Mouse (Mus musculus) limb, embryonic 12.5 days (tissue): ENCODE results near the gene App. TPM values are rescaled to one million over a fixed set of nuclear protein-coding genes. Genes with fewer than 3 reads are reported as not detected.
A peak's percentile ranks its signal among the peaks of the same experiment; 100 is the strongest.

Source experiments
- ATAC-seq: fragments of 200-750 bp; cut with Nextera tagmentation; 2 replicates; pipeline ENCODE4 v1.8.0; 2017; ENCODE audit warnings: low read depth, moderate TSS enrichment; ENCODE audit not compliant: insufficient number of reproducible peaks, insufficient read depth, low FRiP score, low TSS enrichment
- H3K27ac ChIP-seq: fragments of 300-500 bp; sonication (generic); 2 replicates; pipeline ENCODE4 v1.5.1; 2016; ENCODE audit warnings: mild to moderate bottlenecking, moderate library complexity
- H3K27me3 ChIP-seq: fragments of 300-500 bp; sonication (generic); 2 replicates; pipeline ENCODE4 v1.6.1; 2016; ENCODE audit warnings: mild to moderate bottlenecking, moderate library complexity
- H3K36me3 ChIP-seq: fragments of 300-500 bp; sonication (generic); 2 replicates; pipeline ENCODE4 v1.6.1; 2016; ENCODE audit warnings: mild to moderate bottlenecking, moderate library complexity
- H3K4me1 ChIP-seq: fragments of 300-500 bp; sonication (generic); replicated peaks from 2 replicates; pipeline ENCODE4 v1.6.1; 2016
- H3K4me2 ChIP-seq: fragments of 300-500 bp; sonication (generic); 2 replicates; pipeline ENCODE4 v1.6.1; 2016; ENCODE audit warnings: mild to moderate bottlenecking, moderate library complexity
- H3K4me3 ChIP-seq: fragments of 300-500 bp; sonication (generic); replicated peaks from 2 replicates; pipeline ENCODE4 v1.5.1; 2016; ENCODE audit warnings: mild to moderate bottlenecking
- H3K9ac ChIP-seq: fragments of 300-500 bp; sonication (generic); replicated peaks from 2 replicates; pipeline ENCODE4 v1.6.1; 2016; ENCODE audit warnings: mild to moderate bottlenecking, moderate library complexity
- H3K9me3 ChIP-seq: fragments of 300-500 bp; sonication (generic); 2 replicates; pipeline ENCODE4 v1.6.1; 2016; ENCODE audit warnings: mild to moderate bottlenecking, moderate library complexity
- WGBS: fragments of 180-500 bp; shearing (Covaris S2); methylation state at CpG from one replicate; pipeline ENCODE4 v1.1.7; 2016; 5-methylcytosine and 5-hydroxymethylcytosine counted together
- polyA plus RNA-seq: library from polyadenylated mRNA; unstranded; fragments of >200 nt; fragmentation: Nextera tagmentation; extraction: Ambion mirVana; gene quantifications from 2 replicates; pipeline ENCODE4 v1.2.1, GENCODE M21; 2016

The App gene
- 122 and 134 TPM in 2 replicates for polyA plus RNA-seq

DNA sequence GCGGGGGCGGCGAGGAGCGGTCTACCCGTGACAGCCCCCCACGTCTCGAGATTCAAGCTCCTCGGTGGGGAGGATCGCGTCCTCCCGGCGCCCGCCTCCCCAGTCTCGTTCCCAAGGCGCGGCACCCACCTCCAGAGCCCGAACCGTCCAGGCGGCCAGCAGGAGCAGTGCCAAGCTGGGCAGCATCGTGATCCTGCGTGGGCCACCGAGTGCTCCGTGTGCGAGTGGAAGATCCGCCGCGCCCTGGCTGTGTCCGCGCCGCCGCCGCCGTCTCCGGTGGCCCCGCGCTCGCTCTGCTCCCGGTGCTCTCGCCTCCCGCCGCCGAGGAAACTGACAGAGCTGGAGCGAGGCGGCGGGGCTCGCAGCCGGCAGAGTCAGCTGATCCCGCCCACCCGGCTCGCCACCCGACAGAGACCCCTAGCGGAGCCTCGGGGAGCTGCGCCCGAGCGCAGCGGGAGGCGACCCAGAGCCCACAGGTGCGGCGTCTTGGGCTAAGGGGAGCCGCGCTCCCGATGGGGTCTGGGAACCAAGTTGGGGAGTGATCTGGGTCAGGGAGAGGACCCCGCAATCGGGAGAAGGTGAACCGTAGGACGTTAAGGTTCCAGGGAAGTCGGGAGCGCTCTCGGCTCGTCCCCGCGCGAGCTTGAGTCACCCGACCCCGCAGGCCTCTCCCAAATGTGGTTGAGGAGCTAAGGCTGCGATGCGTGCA, at the start of gene App:
App (minus strand) TSS at position 394 of the 709 bp plus-strand sequence.
- ATAC-seq, result peak; percentile 65
- Histone ChIP-seq H3K9me3 (0 out of 2 replicates have a peak, but pooled peaks cover 3% of the 10 kb centered on the region), H3K9ac (peak within 1 kb of the TSS; percentile 91), H3K36me3 (no peaks in the 10 kb centered on the region), H3K4me1 (peaks cover 31% of the 10 kb centered on the region), H3K4me3 (peak within 1 kb of the TSS; percentile 90), H3K27me3 (peaks cover 7% of the 10 kb centered on the region; the same call in 1 of the 2 replicates), H3K27ac (peak within 1 kb of the TSS; percentile 91), H3K4me2 (peak within 1 kb of the TSS; percentile 63)
- under 1% methylated on average over 76 of the region's 78 CpGs for WGBS

DNA sequence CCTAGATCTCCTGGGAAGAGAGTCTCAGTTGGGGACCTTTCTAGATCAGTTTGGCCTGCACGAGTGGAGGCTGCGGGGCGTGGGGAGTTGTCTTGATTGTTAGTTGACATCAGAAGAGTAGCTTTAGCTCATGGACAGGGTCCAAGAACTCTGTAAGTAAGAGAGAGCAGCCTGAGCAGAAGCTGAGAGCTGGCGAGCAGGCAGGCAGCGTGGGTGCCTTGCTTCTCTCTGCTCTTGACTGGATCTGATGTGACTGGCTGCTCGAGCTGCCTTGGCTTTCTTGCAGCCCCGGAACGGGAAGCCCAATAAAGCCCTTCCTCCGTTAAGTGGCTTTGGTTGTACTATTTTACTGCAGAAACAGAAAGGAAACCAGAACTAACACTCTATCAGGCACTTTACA, 42.3 kb upstream of the App start:
- Histone ChIP-seq H3K9ac (no peak overlapping the region), H3K4me2 (no peak overlapping the region), H3K4me1 (peaks cover 16% of the 10 kb centered on the region; the same call in 1 of the 2 replicates), H3K9me3 (no peaks in the 10 kb centered on the region), H3K36me3 (no peaks in the 10 kb centered on the region), H3K27me3 (no peaks in the 10 kb centered on the region), H3K4me3 (no peak overlapping the region), H3K27ac (no peak overlapping the region)
- WGBS, result 58% methylated on average over 9 of the region's 9 CpGs
- ATAC-seq, result no peak

DNA sequence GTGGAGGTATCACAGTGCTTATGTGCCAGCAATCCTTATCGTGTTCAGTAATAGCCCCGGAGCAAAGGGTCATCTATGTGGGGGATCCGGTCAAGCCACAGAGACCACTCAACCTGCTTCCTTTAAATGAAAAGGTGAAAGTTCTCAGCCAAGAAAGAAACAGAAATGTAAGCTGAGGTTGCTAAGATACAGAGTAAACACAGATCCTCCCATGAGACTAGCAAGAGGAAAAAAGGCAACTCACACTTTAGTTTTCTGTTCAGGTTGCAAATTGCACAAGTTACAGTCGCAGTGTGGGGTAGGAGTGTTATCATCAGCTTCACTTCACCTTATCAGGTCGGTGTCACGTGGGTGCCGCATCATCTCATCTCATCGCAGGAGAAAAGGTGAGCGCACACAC, 41.6 kb upstream of the App start:
- no peak overlapping the region for H3K4me3 ChIP-seq
- no peak overlapping the region for H3K9ac ChIP-seq
- H3K4me2 ChIP-seq, result no peak overlapping the region
- ATAC-seq, result no peak
- no peaks in the 10 kb centered on the region for H3K27me3 ChIP-seq
- H3K36me3 ChIP-seq, result no peaks in the 10 kb centered on the region
- peaks cover 12% of the 10 kb centered on the region; the same call in 1 of the 2 replicates for H3K4me1 ChIP-seq
- H3K9me3 ChIP-seq, result no peaks in the 10 kb centered on the region
- H3K27ac ChIP-seq, result no peak overlapping the region
- WGBS, result 87% methylated on average over 9 of the region's 9 CpGs

DNA sequence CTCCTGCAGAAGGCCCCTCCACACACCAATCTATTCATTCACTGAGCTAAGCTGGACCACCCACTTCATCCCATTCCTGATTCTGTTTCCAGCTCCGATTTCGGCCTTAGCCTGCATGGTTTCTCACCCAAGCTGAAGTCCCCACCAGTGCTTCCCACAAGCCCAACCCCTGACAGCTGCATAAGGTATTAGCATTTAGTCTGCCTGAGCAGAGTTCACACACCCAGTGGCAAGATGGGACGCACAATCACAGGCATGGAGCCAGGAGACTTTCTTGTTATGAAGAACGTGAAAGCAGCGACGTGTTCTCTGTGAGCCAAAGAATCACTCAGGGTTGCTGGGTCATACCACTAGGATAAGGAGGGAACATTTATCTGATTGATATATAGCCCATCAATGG, 22.1 kb upstream of the App start:
- H3K36me3 ChIP-seq, result no peaks in the 10 kb centered on the region
- H3K9ac ChIP-seq, result no peak overlapping the region
- H3K27ac ChIP-seq, result no peak overlapping the region
- WGBS, result 73% methylated on average over 6 of the region's 6 CpGs
- H3K4me1 ChIP-seq, result no peaks in the 10 kb centered on the region
- no peak for ATAC-seq
- no peaks in the 10 kb centered on the region for H3K27me3 ChIP-seq
- H3K4me3 ChIP-seq, result no peak overlapping the region
- no peaks in the 10 kb centered on the region for H3K9me3 ChIP-seq
- H3K4me2 ChIP-seq, result no peak overlapping the region

DNA sequence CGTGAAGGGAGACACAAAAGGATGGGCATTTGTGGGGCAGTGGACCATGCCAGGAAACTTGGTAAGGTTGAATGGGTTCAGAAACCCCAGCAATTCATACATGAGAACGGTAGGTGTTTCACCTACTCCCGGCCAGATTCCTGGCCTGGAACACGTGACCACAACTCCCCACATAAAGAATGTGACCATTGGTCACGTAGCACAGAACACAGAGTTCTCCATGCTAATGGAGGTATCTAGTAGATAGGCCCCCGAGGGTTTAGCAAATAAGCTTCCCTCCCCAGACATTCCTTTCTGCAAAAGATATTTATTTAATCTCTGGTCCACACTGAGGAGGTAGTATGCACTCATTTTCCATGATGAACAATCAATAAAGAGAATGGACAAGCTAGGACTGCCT, 21.6 kb upstream of the App start:
- H3K27me3 ChIP-seq, result no peaks in the 10 kb centered on the region
- no peaks in the 10 kb centered on the region for H3K36me3 ChIP-seq
- WGBS, result 88% methylated on average over 6 of the region's 6 CpGs
- no peaks in the 10 kb centered on the region for H3K4me1 ChIP-seq
- no peak for ATAC-seq
- no peak overlapping the region for H3K4me3 ChIP-seq
- H3K9me3 ChIP-seq, result no peaks in the 10 kb centered on the region
- no peak overlapping the region for H3K4me2 ChIP-seq
- H3K9ac ChIP-seq, result no peak overlapping the region
- no peak overlapping the region for H3K27ac ChIP-seq

DNA sequence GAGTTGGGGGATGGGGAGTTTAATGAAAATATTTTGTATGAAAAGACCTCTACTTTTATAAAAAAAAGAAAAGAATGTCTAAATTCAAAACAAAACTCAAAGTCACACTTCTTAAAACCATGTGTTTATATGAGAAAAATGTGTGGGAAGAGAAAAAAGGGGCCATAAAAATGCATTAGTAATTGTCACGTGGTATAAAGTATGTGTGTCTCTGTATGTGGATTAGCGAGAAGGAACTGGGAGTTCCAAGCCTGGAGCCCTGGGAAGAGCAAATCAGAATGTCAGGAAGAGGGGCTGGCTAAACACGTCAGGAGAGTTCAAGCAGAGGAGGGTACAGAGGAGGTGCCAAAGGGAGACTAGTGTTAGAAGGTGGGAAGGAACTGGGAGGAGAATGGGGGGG, 7.9 kb upstream of the App start:
- WGBS, result 54% methylated on average over 3 of the region's 3 CpGs
- Histone ChIP-seq H3K9ac (no peak overlapping the region), H3K4me1 (peaks cover 5% of the 10 kb centered on the region; the same call in 1 of the 2 replicates), H3K36me3 (no peaks in the 10 kb centered on the region), H3K9me3 (no peaks in the 10 kb centered on the region), H3K4me2 (no peak overlapping the region), H3K27me3 (no peaks in the 10 kb centered on the region), H3K4me3 (no peak overlapping the region), H3K27ac (no peak overlapping the region)
- no peak for ATAC-seq

DNA sequence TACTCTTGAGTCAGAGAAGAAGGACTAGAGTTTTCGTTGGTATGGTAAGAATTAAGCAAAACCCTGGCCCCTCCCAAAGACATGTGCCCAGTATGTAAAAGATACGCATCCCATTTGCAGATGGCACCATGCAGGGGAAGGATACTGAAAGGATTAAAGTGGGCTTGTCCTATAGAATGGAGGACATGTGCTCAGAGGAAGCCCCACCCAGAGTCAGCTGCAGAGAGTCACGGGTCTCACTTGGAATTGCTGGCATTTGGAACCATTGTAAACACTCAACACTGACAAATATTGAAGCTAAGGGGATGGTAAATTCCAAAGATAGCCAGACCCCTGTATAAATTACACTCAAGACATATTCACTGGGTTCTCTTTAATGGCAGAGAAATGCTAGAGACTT, 7.1 kb upstream of the App start:
- Histone ChIP-seq H3K27me3 (no peaks in the 10 kb centered on the region), H3K27ac (no peak overlapping the region), H3K9ac (no peak overlapping the region), H3K9me3 (no peaks in the 10 kb centered on the region), H3K4me3 (no peak overlapping the region), H3K36me3 (no peaks in the 10 kb centered on the region), H3K4me2 (no peak overlapping the region), H3K4me1 (peaks cover 6% of the 10 kb centered on the region; the same call in 1 of the 2 replicates)
- WGBS, result 80% methylated on average over 3 of the region's 3 CpGs
- no peak for ATAC-seq

DNA sequence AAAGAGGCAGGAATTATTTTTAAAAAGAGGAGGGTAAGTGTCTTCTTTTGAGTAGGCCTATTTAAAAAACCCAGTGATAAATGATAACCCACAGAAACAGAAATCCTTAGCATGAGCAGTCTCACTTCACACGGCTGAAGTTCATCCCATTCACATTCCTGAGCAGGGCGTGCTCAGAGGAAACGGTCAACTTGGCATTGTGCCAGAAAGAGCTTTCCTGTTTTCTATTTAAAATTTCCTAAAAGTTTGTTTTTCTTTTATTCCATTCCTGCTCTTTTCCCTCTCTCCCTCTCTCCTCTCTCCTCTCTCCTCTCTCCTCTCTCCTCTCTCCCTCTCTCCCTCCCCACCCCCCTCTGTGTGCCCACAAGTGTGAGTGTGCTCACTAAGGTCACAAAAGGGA, 3.1 kb upstream of the App start:
- no peak overlapping the region for H3K27ac ChIP-seq
- ATAC-seq, result no peak
- WGBS, result 29% methylated on average over 3 of the region's 3 CpGs
- H3K4me2 ChIP-seq, result no peak overlapping the region
- no peak overlapping the region for H3K4me3 ChIP-seq
- peaks cover 6% of the 10 kb centered on the region; the same call in 1 of the 2 replicates for H3K4me1 ChIP-seq
- H3K9me3 ChIP-seq, result 0 out of 2 replicates have a peak, but pooled peaks cover 3% of the 10 kb centered on the region
- no peaks in the 10 kb centered on the region for H3K36me3 ChIP-seq
- H3K27me3 ChIP-seq, result peaks cover 7% of the 10 kb centered on the region; the same call in 1 of the 2 replicates
- H3K9ac ChIP-seq, result no peak overlapping the region

DNA sequence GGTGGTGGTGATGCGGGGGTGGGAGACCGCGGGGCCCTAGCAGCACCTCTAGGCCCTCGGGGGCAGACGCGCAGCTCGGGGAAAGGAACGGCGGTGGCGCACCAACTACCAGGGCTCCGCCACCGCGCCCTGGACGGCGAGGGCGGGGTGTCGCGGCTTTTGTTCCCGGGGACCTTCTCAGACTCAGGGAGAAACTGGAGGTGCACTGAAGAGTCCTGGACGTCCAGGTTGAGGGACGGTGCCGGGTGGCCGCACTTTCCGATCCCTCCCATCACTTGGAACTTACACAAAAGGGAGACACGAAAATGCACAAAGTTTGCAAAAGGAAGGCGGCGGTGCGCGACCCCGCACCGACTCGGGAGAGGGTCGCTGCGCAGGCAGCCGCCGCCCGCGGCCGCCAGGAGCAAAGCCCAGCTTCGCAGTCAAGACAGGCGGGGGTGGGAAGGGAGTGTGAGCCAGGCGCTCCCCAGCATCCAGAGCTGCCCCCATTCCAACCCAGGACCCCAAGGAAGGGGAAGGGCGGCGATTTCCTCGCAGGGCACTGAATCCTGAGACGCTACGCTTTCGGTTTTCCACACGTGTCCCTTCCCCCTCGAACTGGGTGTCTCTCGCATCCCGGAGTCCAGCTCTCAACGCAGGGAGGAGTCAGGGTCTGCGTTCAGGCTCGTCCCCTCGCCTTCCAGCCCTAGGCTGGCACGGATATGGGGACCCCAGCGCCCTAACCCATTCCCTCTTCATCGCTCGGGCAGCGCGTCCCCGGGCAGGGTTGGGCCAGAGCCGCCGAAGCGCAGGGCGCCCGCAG, 794 bp downstream of the App start:
- H3K36me3 ChIP-seq, result peaks cover 1% of the 10 kb centered on the region; the same call in 1 of the 2 replicates

DNA sequence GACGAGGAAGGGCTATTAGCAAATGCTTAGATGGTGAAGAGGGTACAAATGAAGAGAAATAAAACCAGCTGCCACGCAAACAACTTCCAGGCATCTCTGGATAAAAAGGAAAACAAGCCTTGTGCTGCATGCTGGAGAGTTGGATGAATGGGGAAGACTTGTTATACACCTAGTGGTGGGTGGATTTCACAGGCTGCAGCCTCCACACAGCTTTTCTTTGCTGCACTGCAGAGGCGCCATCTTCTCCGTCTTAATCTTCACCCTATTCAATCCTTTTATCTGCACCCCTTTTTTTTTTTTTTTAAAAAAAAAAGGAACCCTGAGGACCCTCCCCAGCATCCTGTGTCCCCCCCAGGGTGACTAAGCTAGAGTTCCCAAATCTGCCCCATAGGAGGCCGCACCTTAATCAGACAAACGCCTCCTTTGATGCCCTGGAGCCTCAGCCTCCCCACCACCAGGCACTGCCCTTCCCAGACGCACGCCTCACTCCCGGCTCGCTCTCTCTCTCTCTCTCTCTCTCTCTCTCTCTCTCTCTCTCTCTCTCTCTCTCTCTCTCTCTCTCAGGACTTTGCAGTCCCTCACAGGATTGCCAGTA, 1.5 kb downstream of the App start:
- H3K36me3 ChIP-seq, result peaks cover 7% of the 10 kb centered on the region; the same call in 1 of the 2 replicates
- H3K4me3 ChIP-seq, result peak overlapping the region; percentile 90
- H3K27me3 ChIP-seq, result peaks cover 7% of the 10 kb centered on the region; the same call in 1 of the 2 replicates
- peaks cover 34% of the 10 kb centered on the region for H3K4me1 ChIP-seq
- peak overlapping the region; percentile 63 for H3K4me2 ChIP-seq
- ATAC-seq, result peak; percentile 58; the same call in 1 of the 2 replicates
- H3K27ac ChIP-seq, result peak overlapping the region; percentile 91
- peak overlapping the region; percentile 91 for H3K9ac ChIP-seq
- under 1% methylated on average over 8 of the region's 10 CpGs for WGBS
- 0 out of 2 replicates have a peak, but pooled peaks cover 3% of the 10 kb centered on the region for H3K9me3 ChIP-seq

More for the DNA sequence above, 794 bp downstream of the App start:
- H3K4me3 ChIP-seq, result peak overlapping the region; percentile 90
- peak overlapping the region; percentile 91 for H3K27ac ChIP-seq
- under 1% methylated on average over 68 of the region's 68 CpGs for WGBS
- H3K9me3 ChIP-seq, result 0 out of 2 replicates have a peak, but pooled peaks cover 3% of the 10 kb centered on the region
- peak; percentile 52 for ATAC-seq
- peaks cover 34% of the 10 kb centered on the region for H3K4me1 ChIP-seq
- H3K4me2 ChIP-seq, result peak overlapping the region; percentile 63
- H3K9ac ChIP-seq, result peak overlapping the region; percentile 91
- peaks cover 7% of the 10 kb centered on the region; the same call in 1 of the 2 replicates for H3K27me3 ChIP-seq
